Mouse (Mus musculus) intestine, embryonic 14.5 days (tissue): ENCODE data around the gene Snx29. TPM values are rescaled to one million over a fixed set of nuclear protein-coding genes. Genes with fewer than 3 reads are reported as not detected.
"Not testable (repeated sequence)": the region's sequence is repeated elsewhere in the genome, so short reads cannot be mapped to it uniquely, and the experiment has no call there.

Experiments
- ATAC-seq: fragments of 200-750 bp; cut with Nextera tagmentation; replicated peaks from 2 replicates; pipeline ENCODE4 v1.8.0; 2017; ENCODE audit warnings: low read depth, moderate number of reproducible peaks, moderate TSS enrichment, moderate library complexity; ENCODE audit not compliant: low FRiP score, low TSS enrichment
- DNase-seq: peaks from one replicate; pipeline ENCODE4 v3.0.0-alpha.2; 2018; ENCODE audit warnings: low spot score
- H3K27ac ChIP-seq: fragments of 300-500 bp; sonication (generic); 2 replicates; pipeline ENCODE4 v1.5.1; 2014; ENCODE audit warnings: low read depth, mild to moderate bottlenecking, control low read depth
- H3K27me3 ChIP-seq: fragments of 300-500 bp; sonication (generic); replicated peaks from 2 replicates; pipeline ENCODE4 v1.6.1; 2014; ENCODE audit warnings: low read length, control low read depth; ENCODE audit not compliant: control insufficient read depth, insufficient read depth
- H3K36me3 ChIP-seq: fragments of 300-500 bp; sonication (generic); 2 replicates; pipeline ENCODE4 v1.6.1; 2014; ENCODE audit warnings: low read length, control low read depth; ENCODE audit not compliant: control insufficient read depth, insufficient read depth
- H3K4me1 ChIP-seq: fragments of 300-500 bp; sonication (generic); replicated peaks from 2 replicates; pipeline ENCODE4 v1.6.1; 2014; ENCODE audit warnings: low read length, control low read depth, mixed read lengths; ENCODE audit not compliant: control insufficient read depth, insufficient read depth
- H3K4me2 ChIP-seq: fragments of 300-500 bp; sonication (generic); 2 replicates; pipeline ENCODE4 v1.6.1; 2014; ENCODE audit warnings: low read length
- H3K4me3 ChIP-seq: fragments of 300-500 bp; sonication (generic); 2 replicates; pipeline ENCODE4 v1.5.1; 2014; ENCODE audit warnings: low read depth, low read length, control low read depth, mixed read lengths
- H3K9ac ChIP-seq: fragments of 300-500 bp; sonication (generic); 2 replicates; pipeline ENCODE4 v1.6.1; 2014; ENCODE audit warnings: mild to moderate bottlenecking, low read length
- H3K9me3 ChIP-seq: fragments of 300-500 bp; sonication (generic); 2 replicates; pipeline ENCODE4 v1.6.1; 2016; ENCODE audit warnings: low read length, control low read depth; ENCODE audit not compliant: control insufficient read depth
- WGBS: fragments of 180-500 bp; shearing (Covaris S2); extraction: QIAGEN DNeasy Blood & Tissue Kit; methylation state at CpG from one replicate; pipeline ENCODE4 v1.1.7; 2014; 5-methylcytosine and 5-hydroxymethylcytosine counted together
- polyA plus RNA-seq: library from polyadenylated mRNA; unstranded; fragments of >200 nt; fragmentation: Nextera tagmentation; extraction: Ambion mirVana; gene quantifications from 2 replicates; pipeline ENCODE4 v1.2.1, GENCODE M21; 2014

Snx29 gene
- polyA plus RNA-seq, 1 experiment from 2014 or later, result 6.3 TPM

GRCm38 (mm10) chr16:11437641-11438040 is 114.9 kb downstream of the Snx29 start:
- H3K4me1 ChIP-seq, result no peaks in the 10 kb centered on the region
- no peaks in the 10 kb centered on the region for H3K27me3 ChIP-seq
- no peak overlapping the region for H3K4me3 ChIP-seq
- no peaks in the 10 kb centered on the region for H3K9me3 ChIP-seq
- no peaks in the 10 kb centered on the region for H3K36me3 ChIP-seq
- H3K9ac ChIP-seq, result no peak overlapping the region
- DNase-seq, result no peak
- no peak overlapping the region for H3K27ac ChIP-seq
- H3K4me2 ChIP-seq, result no peak overlapping the region
- WGBS, result 78% methylated on average over 3 of the region's 3 CpGs
- 0 out of 2 replicates have a peak, but pooled peaks have one; percentile 55 for ATAC-seq

- H3K27me3 ChIP-seq, result no peaks in the 10 kb centered on the region
- no peaks in the 10 kb centered on the region for H3K4me1 ChIP-seq
- no peaks in the 10 kb centered on the region for H3K36me3 ChIP-seq
- H3K4me2 ChIP-seq, result no peak overlapping the region
- H3K9me3 ChIP-seq, result no peaks in the 10 kb centered on the region
- ATAC-seq, result no peak
- no peak overlapping the region for H3K27ac ChIP-seq
- H3K4me3 ChIP-seq, result no peak overlapping the region
- H3K9ac ChIP-seq, result no peak overlapping the region
- 63% methylated on average over 6 of the region's 6 CpGs for WGBS
- no peak for DNase-seq
These were observed 116.7 kb downstream of the Snx29 start for GRCm38 (mm10) chr16:11439417-11439816.

- no peak overlapping the region for H3K4me3 ChIP-seq
- H3K27ac ChIP-seq, result no peak overlapping the region
- H3K36me3 ChIP-seq, result 0 out of 2 replicates have a peak, but pooled peaks cover 3% of the 10 kb centered on the region
- ATAC-seq (no peak), DNase-seq (no peak)
- no peaks in the 10 kb centered on the region for H3K27me3 ChIP-seq
- 72% methylated on average over 4 of the region's 4 CpGs for WGBS
- H3K4me2 ChIP-seq, result no peak overlapping the region
- H3K9ac ChIP-seq, result no peak overlapping the region
- no peaks in the 10 kb centered on the region for H3K9me3 ChIP-seq
- H3K4me1 ChIP-seq, result no peaks in the 10 kb centered on the region
These were observed 118.9 kb downstream of the Snx29 start for GRCm38 (mm10) chr16:11441616-11442015.

- no peak for DNase-seq
- no peaks in the 10 kb centered on the region for H3K27me3 ChIP-seq
- no peak overlapping the region for H3K9ac ChIP-seq
- no peak overlapping the region for H3K27ac ChIP-seq
- H3K4me1 ChIP-seq, result no peaks in the 10 kb centered on the region
- ATAC-seq, result no peak
- H3K4me3 ChIP-seq, result no peak overlapping the region
- no peaks in the 10 kb centered on the region for H3K9me3 ChIP-seq
- no peak overlapping the region for H3K4me2 ChIP-seq
- peaks cover 3% of the 10 kb centered on the region; the same call in 1 of the 2 replicates for H3K36me3 ChIP-seq
These were observed 119.8 kb downstream of the Snx29 start for GRCm38 (mm10) chr16:11442534-11442933.

DNA sequence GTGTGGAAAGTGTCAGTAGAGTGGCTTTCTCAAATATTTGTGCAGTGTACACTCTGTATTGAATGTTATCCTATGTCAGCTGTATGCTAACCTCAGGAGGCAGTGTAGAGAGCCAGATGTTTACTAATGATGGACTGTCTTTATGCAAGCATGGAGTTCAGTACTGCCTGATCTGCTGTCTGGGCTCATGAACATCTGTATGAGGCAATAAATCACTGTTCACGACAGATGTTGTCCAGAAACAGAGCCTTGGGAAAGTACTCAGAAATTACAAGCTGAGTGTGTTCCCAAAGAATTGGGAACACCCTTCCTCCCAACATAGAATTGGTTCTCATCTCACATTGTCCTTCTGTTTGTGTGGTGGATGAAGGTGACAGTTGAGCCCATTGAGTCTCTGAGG is 121.9 kb downstream of the Snx29 start:
- Histone ChIP-seq H3K9me3 (no peaks in the 10 kb centered on the region), H3K36me3 (peaks cover 3% of the 10 kb centered on the region; the same call in 1 of the 2 replicates), H3K4me1 (no peaks in the 10 kb centered on the region), H3K9ac (no peak overlapping the region), H3K4me2 (no peak overlapping the region), H3K27ac (no peak overlapping the region), H3K4me3 (no peak overlapping the region), H3K27me3 (no peaks in the 10 kb centered on the region)
- 43% methylated on average over 1 of the region's 1 CpGs for WGBS
- ATAC-seq (no peak), DNase-seq (no peak)

DNA sequence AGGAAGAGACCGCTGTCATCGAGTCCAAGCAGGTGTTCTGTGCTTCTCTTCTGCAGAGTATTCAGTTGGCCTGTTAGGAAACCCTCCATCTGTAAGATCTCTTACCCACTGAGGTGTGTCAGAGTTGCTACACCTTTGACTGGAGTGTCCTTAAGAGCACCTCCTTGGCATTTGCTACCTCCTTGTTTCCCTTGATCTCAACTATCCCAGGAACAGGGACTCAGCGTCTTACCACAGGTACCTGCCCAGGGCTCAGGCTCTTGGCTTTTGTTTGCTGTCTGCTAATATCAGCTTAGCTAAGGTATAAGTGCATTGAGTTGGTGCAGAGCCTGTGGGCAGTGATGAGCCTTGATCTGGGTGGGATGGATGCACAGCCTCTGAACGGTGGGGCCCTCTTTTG is 124.3 kb downstream of the Snx29 start:
- H3K9ac ChIP-seq, result no peak overlapping the region
- H3K4me1 ChIP-seq, result no peaks in the 10 kb centered on the region
- no peak overlapping the region for H3K4me3 ChIP-seq
- peaks cover 3% of the 10 kb centered on the region; the same call in 1 of the 2 replicates for H3K36me3 ChIP-seq
- H3K9me3 ChIP-seq, result no peaks in the 10 kb centered on the region
- WGBS, result 85% methylated on average over 4 of the region's 4 CpGs
- no peaks in the 10 kb centered on the region for H3K27me3 ChIP-seq
- H3K4me2 ChIP-seq, result no peak overlapping the region
- no peak overlapping the region for H3K27ac ChIP-seq
- ATAC-seq, result no peak
- no peak for DNase-seq

GRCm38 (mm10) chr16:11447905-11448304 is 125.2 kb downstream of the Snx29 start:
- H3K4me2 ChIP-seq, result no peak overlapping the region
- no peaks in the 10 kb centered on the region for H3K4me1 ChIP-seq
- H3K27ac ChIP-seq, result no peak overlapping the region
- WGBS, result 90% methylated on average over 5 of the region's 5 CpGs
- no peaks in the 10 kb centered on the region for H3K9me3 ChIP-seq
- no peak for DNase-seq
- no peaks in the 10 kb centered on the region for H3K27me3 ChIP-seq
- no peak for ATAC-seq
- H3K9ac ChIP-seq, result no peak overlapping the region
- no peak overlapping the region for H3K4me3 ChIP-seq
- H3K36me3 ChIP-seq, result peaks cover 3% of the 10 kb centered on the region; the same call in 1 of the 2 replicates

DNA sequence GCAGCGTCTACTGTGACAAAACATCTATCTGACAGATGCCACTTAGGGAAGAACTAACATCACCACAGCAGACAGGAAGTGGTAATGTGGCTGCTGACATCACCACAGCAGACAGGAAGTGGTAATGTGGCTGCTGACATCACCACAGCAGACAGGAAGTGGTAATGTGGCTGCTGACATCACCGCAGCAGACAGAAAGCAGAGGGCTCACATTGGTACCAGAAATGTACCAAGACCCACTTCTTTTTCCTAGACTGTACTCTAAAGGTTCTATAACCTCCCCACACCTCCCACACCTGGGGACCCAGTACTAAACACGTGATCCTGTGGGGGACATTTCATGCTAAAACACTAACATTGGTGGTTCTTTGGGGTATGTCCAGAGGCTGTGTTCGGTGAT is 126.0 kb downstream of the Snx29 start:
- H3K9me3 ChIP-seq, H3K27ac ChIP-seq, H3K4me3 ChIP-seq, H3K4me2 ChIP-seq, ATAC-seq, H3K36me3 ChIP-seq, H3K9ac ChIP-seq, DNase-seq, H3K27me3 ChIP-seq, H3K4me1 ChIP-seq: not testable (repeated sequence)
- 92% methylated on average over 4 of the region's 4 CpGs for WGBS

- Histone ChIP-seq H3K27me3 (no peaks in the 10 kb centered on the region), H3K27ac (no peak overlapping the region), H3K36me3 (peaks cover 3% of the 10 kb centered on the region; the same call in 1 of the 2 replicates), H3K9ac (no peak overlapping the region), H3K4me2 (no peak overlapping the region), H3K4me1 (no peaks in the 10 kb centered on the region), H3K4me3 (no peak overlapping the region), H3K9me3 (no peaks in the 10 kb centered on the region)
- ATAC-seq, result no peak
- WGBS, result 88% methylated on average over 4 of the region's 4 CpGs
- no peak for DNase-seq
These were observed 126.6 kb downstream of the Snx29 start for GRCm38 (mm10) chr16:11449344-11449743.
